In the genomic region with DNA sequence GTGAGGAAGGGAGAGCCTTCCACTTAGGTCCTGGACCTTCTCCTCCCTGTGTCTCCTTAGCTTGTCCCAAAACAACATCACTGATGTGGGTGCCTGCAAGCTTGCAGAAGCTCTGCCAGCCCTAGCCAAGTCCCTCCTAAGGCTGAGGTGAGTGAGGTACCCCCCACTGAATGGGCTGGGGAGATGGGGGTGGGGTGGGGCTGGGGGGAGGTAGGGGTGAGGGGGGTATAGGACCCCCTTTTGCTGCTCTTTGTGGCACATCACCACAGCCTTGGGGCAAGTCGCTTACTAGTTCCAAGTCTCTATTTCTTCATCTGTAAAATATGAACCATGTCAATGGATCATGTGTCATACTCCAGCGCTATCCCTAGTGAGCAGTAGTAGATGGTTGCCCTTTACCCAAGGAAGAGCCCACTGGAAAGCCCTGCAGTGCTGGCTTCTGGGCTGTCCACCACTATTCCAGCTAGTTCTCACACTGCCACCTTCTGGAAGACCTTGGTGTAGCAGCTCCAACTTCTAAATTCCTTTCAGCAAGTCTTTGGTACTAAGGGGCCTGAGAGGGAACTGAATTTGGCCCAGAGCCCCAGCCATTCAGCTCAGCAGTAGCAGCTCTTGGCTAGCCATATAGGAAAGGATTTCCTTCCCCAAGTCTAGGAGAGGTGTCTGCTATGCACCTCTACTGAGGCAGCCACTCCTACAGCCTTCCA, we compare ENCODE assay signal across 9 mouse cellular contexts. TPM values are rescaled to one million over a fixed set of nuclear protein-coding genes. Genes with fewer than 3 reads are reported as not detected.
A peak's percentile ranks its signal among the peaks of the same experiment; 100 is the strongest.
DNase-seq lines count a peak whose midpoint lies in the region; ATAC-seq lines count a peak whose summit lies in the region.
"Had no signal": no experiment of that assay in that cellular context is flagged by ENCODE, and none has a peak within 500 bp of the region (broad histone marks: within the 10 kb centered on the region; RNA-seq: fewer than 3 reads in every experiment).

No protein-coding gene starts in this region.

- no peak overlapping the region for H3K4me3 ChIP-seq in limb, embryonic 15.5 days
- H3K4me3 ChIP-seq: erythroblast, embryonic 14.5 days had no signal

- H3K9me3 ChIP-seq in limb, embryonic 15.5 days, result no peaks in the 10 kb centered on the region

- no peaks in the 10 kb centered on the region for H3K27me3 ChIP-seq in limb, embryonic 15.5 days

- no peak overlapping the region for H3K4me2 ChIP-seq in limb, embryonic 15.5 days

- H3K27ac ChIP-seq in limb, embryonic 15.5 days, result no peak overlapping the region

- 43% methylated on average over 2 of the region's 2 CpGs for WGBS in limb, embryonic 15.5 days

- H3K9ac ChIP-seq in limb, embryonic 15.5 days, result no peak overlapping the region

- no peaks in the 10 kb centered on the region for H3K36me3 ChIP-seq in limb, embryonic 15.5 days

- peak; percentile 61 for ATAC-seq in limb, embryonic 15.5 days (ENCODE audit: insufficient number of reproducible peaks, low FRiP score, low TSS enrichment, low read depth)

- DNase-seq in A20 (ENCODE audit: low read depth, low spot score), result peak; percentile 77
- DNase-seq in adrenal gland, adult 18-20 months (ENCODE audit: low spot score in 2 of 2), result peak; percentile 72
- DNase-seq in embryo, embryonic 9.5 days (ENCODE audit: extremely low spot score), result peak; percentile 80
- peak; percentile 72 for DNase-seq in heart, adult 8-10 months (ENCODE audit: low spot score)
- peak; percentile 65 to 89 for DNase-seq in kidney, adult 8-10 months
- peak; percentile 80 for DNase-seq in neural tube, embryonic 10.5 days (ENCODE audit: extremely low spot score, low spot score)
- DNase-seq in telencephalon, adult 2 months (ENCODE audit: low read depth, low spot score), result peak; percentile 50

- H3K4me1 ChIP-seq in limb, embryonic 15.5 days, result peaks cover 8% of the 10 kb centered on the region; the same call in 1 of the 2 replicates

RNA-seq across cellular contexts. Expression of a gene that starts 21.8 kb away (rescaled TPM):
- total RNA-seq in adrenal gland, adult 18-20 months (2021), result 10 to 100 TPM; 20.2 to 25.8 TPM
- total RNA-seq in heart, adult 8-10 months (2022), result 10 to 100 TPM; 36.4 to 38.7 (median 37.3) TPM
- polyA plus RNA-seq in limb, embryonic 15.5 days (2015; fragmentation: Nextera tagmentation; extraction: Ambion mirVana), result 16.4 and 21.5 TPM in 2 replicates

RNA-seq across cellular contexts. Expression of a gene that starts 24.1 kb away (rescaled TPM):
- 10 to 100 TPM; 47.4 to 52.2 TPM for total RNA-seq in adrenal gland, adult 18-20 months (2021)
- 10 to 100 TPM; 54.8 to 71.3 (median 63.2) TPM for total RNA-seq in heart, adult 8-10 months (2022)
- polyA plus RNA-seq in limb, embryonic 15.5 days (2015; fragmentation: Nextera tagmentation; extraction: Ambion mirVana), result 34.3 and 39.5 TPM in 2 replicates

RNA-seq across cellular contexts. Expression of a gene that starts 41.2 kb away (rescaled TPM):
- 1 to 10 TPM; 1.6 to 6.6 TPM for total RNA-seq in adrenal gland, adult 18-20 months (2021)
- total RNA-seq in heart, adult 8-10 months (2022), result under 1 TPM; 0.35 to 0.92 (median 0.67) TPM
- 0.26 and 0.37 TPM in 2 replicates for polyA plus RNA-seq in limb, embryonic 15.5 days (2015; fragmentation: Nextera tagmentation; extraction: Ambion mirVana)
- polyA plus RNA-seq: erythroblast, embryonic 14.5 days had no signal
